Mouse (Mus musculus) Patski (cell line): ENCODE measurements at regions not wholly inside any gene's neighbourhood (a gene's known extent, or its start where the extent isn't known, plus 50 kb on each side); places are given as distances from the start of the nearest gene placed in this dataset.

Experiments used
- ATAC-seq: fragments of 100-300 bp; one replicate; pipeline ENCODE4 v1.8.0; 2021
- CTCF ChIA-PET: fragments of 350-600 bp; sonication (Branson Sonifier 250); formaldehyde crosslinking; loops from one replicate; lab custom pipeline; 2022; ENCODE audit warnings: inconsistent platforms; lab: Charles Lee
- POLR2A ChIA-PET: fragments of 350-600 bp; sonication (Branson Sonifier 250); formaldehyde crosslinking; loops from one replicate; lab custom pipeline; 2022; ENCODE audit warnings: antibody characterized with exemption, inconsistent platforms; lab: Charles Lee
- DNase-seq: peaks from one replicate; pipeline ENCODE4 v3.0.0-alpha.2; 2011; ENCODE audit warnings: low read depth, low spot score
- H3K27me3 ChIP-seq: fragments of 371-371 bp; one replicate; pipeline ENCODE4 v1.5.1; 2021
- CTCF ChIP-seq: fragments of 100-300 bp; IDR thresholded peaks from one replicate; pipeline ENCODE4 v1.5.1; 2021
- in situ Hi-C: fragments of 300-500 bp; cut with MboI; formaldehyde crosslinking; loops from 3 replicates; pipeline ENCODE4 v1.11.1; 2018; ENCODE audit warnings: low pct_unique_long_range_greater_than_20kb, mixed read lengths

DNA sequence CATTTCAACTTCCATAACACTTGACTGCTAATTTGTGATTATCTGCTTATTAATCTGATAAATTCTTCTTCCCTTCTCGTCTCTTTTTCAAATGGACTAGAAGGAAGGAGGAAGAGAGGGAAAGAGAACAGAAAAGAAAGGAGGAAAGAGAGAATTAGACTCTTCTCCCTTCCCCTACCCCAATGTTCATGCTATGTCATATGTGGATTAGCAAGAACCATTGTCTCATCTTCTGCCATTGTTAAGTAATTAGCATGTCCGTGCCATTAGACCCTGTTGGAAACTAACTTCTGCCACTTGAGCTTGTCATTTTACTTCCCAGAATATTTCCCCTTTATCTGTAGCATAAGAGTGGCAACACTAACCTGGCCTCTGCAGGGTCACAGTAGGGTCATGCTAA lies 78.8 kb upstream of the Serbp1 start:
- POLR2A ChIA-PET = interaction anchor here (1.1 kb wide), 1 partner anchor 123 kb away, joined by 4 read pairs; no protein-coding TSS in a partner anchor
- no peaks in the 10 kb centered on the region for H3K27me3 ChIP-seq
- no peak for TF ChIP-seq CTCF
- no peak for ATAC-seq
- CTCF ChIA-PET = interaction anchor here (1.0 to 5.5 kb wide), 9 partner anchors 11 to 624 kb away, joined by 3 to 32 read pairs (median 4); partner anchors contain the start of genes Gadd45a and Mad2l1
- in situ Hi-C loops = loop anchor here (5.0 to 10.0 kb wide), 2 partner anchors 192 to 624 kb away; partner anchors contain the start of gene Mad2l1
- no peak for DNase-seq

DNA sequence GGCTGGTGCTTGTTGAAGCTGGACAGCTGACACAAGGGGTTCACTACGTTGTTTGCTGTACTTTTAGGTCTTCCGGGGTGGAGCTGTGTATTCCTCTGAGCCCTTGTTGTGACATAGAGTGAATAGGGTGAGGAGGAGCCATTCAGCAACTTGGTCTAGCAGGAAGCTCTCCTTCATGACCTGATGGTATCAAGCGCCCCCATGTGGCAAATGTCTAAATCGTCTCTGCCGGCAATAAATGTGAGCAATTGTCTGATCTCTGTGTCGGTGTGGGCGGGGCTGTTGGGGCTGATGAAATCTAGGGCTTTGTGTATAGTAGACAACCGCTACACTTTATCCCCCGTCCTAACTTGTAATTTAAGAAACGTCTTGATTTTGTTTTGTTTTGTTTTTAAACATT lies 79.2 kb upstream of the Serbp1 start:
- H3K27me3 ChIP-seq = no peaks in the 10 kb centered on the region
- TF ChIP-seq CTCF = peak; percentile 94
- ATAC-seq (peak; percentile 96), DNase-seq (no peak)
- in situ Hi-C loops = loop anchor here (5.0 to 10.0 kb wide), 2 partner anchors 191 to 624 kb away; partner anchors contain the start of gene Mad2l1
- CTCF ChIA-PET = interaction anchor here (0.6 to 5.5 kb wide), 14 partner anchors 9 to 262 kb away, joined by 3 to 32 read pairs (median 4); partner anchors contain the start of genes Gadd45a and Gng12
- POLR2A ChIA-PET = interaction anchor here (1.1 kb wide), 1 partner anchor 123 kb away, joined by 4 read pairs; no protein-coding TSS in a partner anchor

DNA sequence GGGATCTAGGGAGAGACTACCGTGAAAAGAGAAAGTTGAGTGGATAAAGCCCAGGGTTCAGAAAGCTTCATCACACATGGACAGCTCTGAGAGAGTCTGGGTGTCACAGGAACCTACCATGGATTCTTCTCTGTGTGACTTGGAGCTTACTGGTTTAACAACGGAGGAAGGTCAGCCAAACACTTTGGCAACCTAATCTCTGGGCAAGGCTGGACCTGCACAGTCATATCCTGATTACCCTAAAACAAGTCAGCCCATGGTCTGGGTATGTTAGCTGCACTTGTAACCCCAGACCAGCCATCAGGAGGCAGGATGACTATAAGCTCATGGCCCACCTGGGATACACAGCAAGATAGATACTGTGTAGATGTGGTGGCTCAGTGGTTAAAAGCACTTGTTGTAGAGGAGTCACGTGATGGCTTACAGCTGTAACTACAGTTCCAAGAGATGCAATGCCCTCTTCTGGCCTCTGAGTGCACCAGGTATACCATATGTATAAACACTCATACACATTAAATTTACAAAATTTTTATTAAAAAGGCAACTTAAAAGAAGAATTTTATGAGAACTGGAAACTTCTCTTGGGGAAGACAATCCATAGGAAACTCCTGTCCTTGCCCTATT lies 85.0 kb upstream of the Serbp1 start:
- TF ChIP-seq CTCF = peak; percentile 21
- no peak for ATAC-seq
- DNase-seq = no peak
- no peaks in the 10 kb centered on the region for H3K27me3 ChIP-seq
- in situ Hi-C loops = loop anchor here (10.0 kb wide), 1 partner anchor 618 kb away; the partner anchor contains the start of gene Mad2l1
- CTCF ChIA-PET = interaction anchor here (0.6 to 2.6 kb wide), 4 partner anchors 11 to 190 kb away, joined by 3 to 10 read pairs (median 5); no protein-coding TSS in a partner anchor
- POLR2A ChIA-PET = no interaction called here

DNA sequence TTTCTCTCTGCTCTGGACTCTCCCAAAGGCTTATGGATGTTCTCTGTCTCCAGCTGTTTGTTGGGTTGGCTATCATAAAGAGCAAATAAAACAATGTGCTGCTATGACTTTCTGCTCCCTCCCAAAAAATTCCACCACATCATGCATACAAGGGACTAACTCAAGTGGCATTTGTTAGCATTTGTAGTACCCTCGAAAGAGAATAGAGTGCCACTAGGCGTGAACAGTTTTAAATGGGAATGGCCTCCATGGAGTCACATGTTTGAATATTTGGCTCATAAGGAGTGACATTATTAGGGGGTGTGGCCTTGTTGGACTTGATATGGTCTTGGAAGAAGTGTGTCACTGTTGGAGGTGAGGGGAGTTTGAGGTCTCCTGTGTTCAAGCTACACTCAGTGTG lies 86.5 kb upstream of the Serbp1 start:
- ATAC-seq = no peak
- H3K27me3 ChIP-seq = no peaks in the 10 kb centered on the region
- POLR2A ChIA-PET = no interaction called here
- CTCF ChIA-PET = no interaction called here
- no peak for TF ChIP-seq CTCF
- DNase-seq = no peak
- in situ Hi-C loops = loop anchor here (10.0 kb wide), 1 partner anchor 617 kb away; the partner anchor contains the start of gene Mad2l1

DNA sequence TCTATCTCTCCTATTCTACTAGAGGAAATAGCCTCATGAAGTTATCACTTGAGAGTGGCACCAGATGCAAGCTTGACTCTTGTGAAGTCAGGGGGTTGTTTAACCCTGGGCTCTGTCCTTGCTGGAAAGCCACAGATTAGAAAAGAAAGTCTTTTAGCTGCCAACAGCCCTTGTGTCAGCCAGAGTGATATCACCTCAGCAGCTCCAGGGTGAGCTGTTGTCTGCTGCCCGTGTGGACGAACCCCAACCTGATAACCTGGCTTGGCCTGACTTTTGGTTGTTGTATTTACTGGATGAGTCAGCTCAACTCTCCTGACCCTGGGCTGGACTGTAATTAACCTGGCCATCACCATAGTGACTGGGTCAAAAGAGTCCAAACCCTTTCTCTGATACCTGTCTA lies 88.6 kb upstream of the Serbp1 start:
- in situ Hi-C loops = no loop called here
- TF ChIP-seq CTCF = no peak
- ChIA-PET POLR2A (no interaction called here), CTCF (interaction anchor here (0.8 to 1.1 kb wide), 2 partner anchors 9 to 187 kb away, joined by 3 to 5 read pairs; no protein-coding TSS in a partner anchor)
- no peaks in the 10 kb centered on the region for H3K27me3 ChIP-seq
- DNase-seq (no peak), ATAC-seq (no peak)

DNA sequence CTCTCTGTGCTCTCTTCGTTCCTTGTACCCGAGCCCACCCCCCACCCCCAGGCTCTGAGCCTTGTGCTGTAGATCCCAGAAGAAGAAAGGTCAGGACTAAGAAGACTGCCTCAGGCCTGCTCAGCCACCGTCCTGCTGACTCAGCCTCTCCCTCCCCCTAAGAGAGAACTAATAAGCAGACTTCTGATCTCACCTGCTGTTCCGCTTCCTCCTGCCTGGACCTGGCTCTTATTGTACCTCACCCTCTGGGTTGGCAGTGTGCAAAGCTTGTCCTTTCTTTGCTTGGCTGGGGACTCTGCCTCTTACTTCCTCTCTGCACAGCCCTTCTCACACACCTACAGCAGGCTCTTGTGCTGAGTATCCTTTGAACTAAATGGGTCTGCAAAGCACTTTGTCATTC lies 91.3 kb upstream of the Serbp1 start:
- in situ Hi-C loops = no loop called here
- ChIA-PET CTCF (interaction anchor here (1.6 to 2.2 kb wide), 2 partner anchors 12 to 184 kb away, joined by 4 to 7 read pairs; no protein-coding TSS in a partner anchor), POLR2A (no interaction called here)
- ATAC-seq (no peak), DNase-seq (no peak)
- no peaks in the 10 kb centered on the region for H3K27me3 ChIP-seq
- TF ChIP-seq CTCF = no peak

DNA sequence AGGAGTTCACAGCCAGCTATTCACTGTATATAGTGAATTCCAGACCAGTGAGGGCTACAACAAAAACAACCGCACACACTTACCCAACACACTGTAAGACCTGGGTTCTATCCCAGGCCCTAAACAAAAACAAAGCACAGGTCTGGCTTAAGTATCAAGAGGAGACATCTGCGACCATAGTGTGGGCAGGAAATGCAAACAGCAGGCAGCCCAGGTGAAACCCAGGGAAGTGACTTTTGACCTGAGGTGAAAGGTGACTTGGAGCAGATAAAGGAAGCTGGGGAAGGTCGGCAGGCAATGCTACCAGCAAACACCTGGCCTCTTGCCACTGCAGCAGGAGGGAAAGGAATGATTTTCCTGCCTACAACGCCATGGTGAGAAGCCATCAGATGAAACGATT lies 92.0 kb upstream of the Serbp1 start:
- H3K27me3 ChIP-seq = no peaks in the 10 kb centered on the region
- DNase-seq (no peak), ATAC-seq (no peak)
- in situ Hi-C loops = no loop called here
- POLR2A ChIA-PET = no interaction called here
- CTCF ChIA-PET = interaction anchor here (1.6 to 2.2 kb wide), 2 partner anchors 12 to 183 kb away, joined by 4 to 7 read pairs; no protein-coding TSS in a partner anchor
- TF ChIP-seq CTCF = no peak

DNA sequence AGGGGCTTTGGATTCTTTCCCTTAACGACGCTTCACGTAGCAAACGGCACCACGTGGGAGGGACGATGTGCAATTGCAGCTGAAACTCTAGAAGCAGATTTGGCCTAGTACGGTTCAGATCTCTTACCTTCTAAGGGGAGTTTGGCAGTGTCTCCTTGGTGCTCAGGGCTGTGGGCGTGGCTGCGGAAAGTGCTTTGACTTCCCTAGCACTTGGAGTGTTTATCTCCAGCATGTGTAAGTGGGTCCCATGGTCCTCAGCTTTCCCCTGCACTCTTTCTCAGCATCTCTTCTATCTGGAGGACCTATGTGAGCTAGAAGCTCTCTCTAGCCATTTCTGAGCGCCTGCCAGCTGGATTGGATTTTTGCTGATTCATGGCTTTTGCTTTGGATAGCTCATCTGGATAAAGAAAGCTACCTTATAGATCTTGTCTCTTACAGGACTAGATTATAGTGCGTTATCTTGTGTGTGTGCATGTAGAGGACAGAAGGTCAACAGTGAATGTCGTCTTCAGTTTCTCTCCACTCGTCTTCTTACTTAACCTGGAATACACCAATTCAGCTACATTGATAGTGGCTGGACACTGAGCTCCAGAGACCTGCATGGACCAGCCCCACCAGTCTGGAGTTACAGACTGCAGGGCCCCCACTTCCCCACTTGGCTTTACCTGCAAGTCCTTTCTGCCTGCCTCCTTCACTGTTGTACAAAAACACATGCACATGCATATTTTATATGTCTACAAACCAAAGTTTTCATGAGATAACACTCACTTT lies 92.8 kb upstream of the Serbp1 start:
- ATAC-seq = no peak

DNA sequence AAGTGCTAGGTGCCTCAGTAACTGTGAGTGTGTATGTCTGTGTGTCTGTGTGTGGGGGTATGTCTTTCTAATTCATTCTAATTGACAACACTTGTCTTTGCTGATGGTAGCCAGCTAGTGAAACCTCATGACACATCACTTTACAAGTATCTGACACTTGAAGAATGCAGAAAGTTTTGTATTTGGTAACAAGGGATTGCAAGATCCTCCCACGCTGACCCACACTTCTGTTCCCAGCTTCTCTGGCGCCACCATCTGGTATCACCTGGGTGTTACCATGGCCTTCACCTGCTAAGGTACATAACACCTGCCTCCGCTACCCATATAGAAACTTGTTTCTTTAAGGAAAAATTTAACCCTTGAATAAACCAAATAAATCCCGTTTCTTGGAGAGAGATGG lies 95.8 kb upstream of the Serbp1 start:
- POLR2A ChIA-PET = interaction anchor here (0.5 kb wide), 1 partner anchor 206 kb away, joined by 3 read pairs; no protein-coding TSS in a partner anchor
- no peak for ATAC-seq

More for the DNA sequence above, 92.8 kb upstream of the Serbp1 start:
- no peaks in the 10 kb centered on the region for H3K27me3 ChIP-seq
- ChIA-PET POLR2A (no interaction called here), CTCF (interaction anchor here (0.8 to 1.9 kb wide), 6 partner anchors 10 to 183 kb away, joined by 3 to 6 read pairs (median 6); no protein-coding TSS in a partner anchor)
- no peak for DNase-seq
- no peak for TF ChIP-seq CTCF
- in situ Hi-C loops = loop anchor here (5.0 kb wide), 1 partner anchor 108 kb away; the partner anchor contains the start of gene Gadd45a

More for the DNA sequence above, 95.8 kb upstream of the Serbp1 start:
- no peaks in the 10 kb centered on the region for H3K27me3 ChIP-seq
- in situ Hi-C loops = loop anchor here (5.0 kb wide), 1 partner anchor 105 kb away; the partner anchor contains the start of gene Gadd45a
- DNase-seq = no peak
- CTCF ChIA-PET = interaction anchor here (0.6 to 6.2 kb wide), 12 partner anchors 12 to 197 kb away, joined by 3 to 48 read pairs (median 3); partner anchors contain the start of gene Gadd45a
- peak; percentile 86 for TF ChIP-seq CTCF
